Mouse (Mus musculus) thymus, adult 2 months (tissue): Measurements from ENCODE around the gene Depp1.

Experiments
- CTCF ChIP-seq: fragments of 200-500 bp; IDR thresholded peaks from 2 replicates; pipeline ENCODE4 v1.5.1; 2012; ENCODE audit warnings: mild to moderate bottlenecking, control low read depth, low read length, moderate library complexity, borderline replicate concordance; ENCODE audit not compliant: control insufficient read depth, poor library complexity, insufficient read depth; ENCODE audit errors: extremely low read depth
- POLR2A ChIP-seq: fragments of 200-500 bp; IDR thresholded peaks from 2 replicates; pipeline ENCODE4 v1.6.1; 2012; ENCODE audit warnings: mild to moderate bottlenecking, low read length, control low read depth, moderate library complexity; ENCODE audit not compliant: control insufficient read depth, poor library complexity, insufficient read depth; ENCODE audit errors: extremely low read depth

GRCm38 (mm10) chr6:116670144-116670543 lies 19.7 kb downstream of the Depp1 start:
- TF ChIP-seq CTCF (no peak), POLR2A (no peak)
